Mouse (Mus musculus) hindbrain, embryonic 13.5 days (tissue): ENCODE results near the gene Atp5b. TPM values are rescaled to one million over a fixed set of nuclear protein-coding genes. Genes with fewer than 3 reads are reported as not detected.
"Not testable (repeated sequence)": the region's sequence is repeated elsewhere in the genome, so short reads cannot be mapped to it uniquely, and the experiment has no call there.

Experiments used
- ATAC-seq: fragments of 200-750 bp; cut with Nextera tagmentation; 2 replicates; pipeline ENCODE4 v1.8.0; 2017; ENCODE audit warnings: moderate TSS enrichment; ENCODE audit not compliant: low FRiP score
- H3K27ac ChIP-seq: fragments of 300-500 bp; sonication (generic); 2 replicates; pipeline ENCODE4 v1.5.1; 2015; ENCODE audit warnings: inconsistent platforms, mild to moderate bottlenecking, moderate library complexity
- H3K27me3 ChIP-seq: fragments of 300-500 bp; sonication (generic); 2 replicates; pipeline ENCODE4 v1.6.1; 2015; ENCODE audit warnings: mild to moderate bottlenecking, inconsistent platforms
- H3K36me3 ChIP-seq: fragments of 300-500 bp; sonication (generic); 2 replicates; pipeline ENCODE4 v1.6.1; 2015; ENCODE audit warnings: mild to moderate bottlenecking, inconsistent platforms
- H3K4me1 ChIP-seq: fragments of 300-500 bp; sonication (generic); replicated peaks from 2 replicates; pipeline ENCODE4 v1.6.1; 2015; ENCODE audit warnings: inconsistent platforms
- H3K4me2 ChIP-seq: fragments of 300-500 bp; sonication (generic); 2 replicates; pipeline ENCODE4 v1.6.1; 2015; ENCODE audit warnings: inconsistent platforms, mild to moderate bottlenecking, moderate library complexity
- H3K4me3 ChIP-seq: fragments of 300-500 bp; sonication (generic); 2 replicates; pipeline ENCODE4 v1.5.1; 2015; ENCODE audit warnings: mild to moderate bottlenecking, inconsistent platforms
- H3K9ac ChIP-seq: fragments of 300-500 bp; sonication (generic); 2 replicates; pipeline ENCODE4 v1.6.1; 2015; ENCODE audit warnings: mild to moderate bottlenecking, inconsistent platforms
- H3K9me3 ChIP-seq: fragments of 300-500 bp; sonication (generic); 2 replicates; pipeline ENCODE4 v1.6.1; 2016; ENCODE audit warnings: inconsistent platforms
- WGBS: fragments of 180-500 bp; shearing (Covaris S2); methylation state at CpG from one replicate; pipeline ENCODE4 v1.1.7; 2015; 5-methylcytosine and 5-hydroxymethylcytosine counted together
- polyA plus RNA-seq: library from polyadenylated mRNA; unstranded; fragments of >200 nt; fragmentation: Nextera tagmentation; extraction: Ambion mirVana; gene quantifications from 2 replicates; pipeline ENCODE4 v1.2.1, GENCODE M21; 2015

The Atp5b gene
- polyA plus RNA-seq, 1 experiment from 2014 or later, result 2,130 TPM

GRCm38 (mm10) chr10:128051589-128051988, 31.5 kb upstream of the Atp5b start:
- ATAC-seq, result no peak
- 96% methylated on average over 5 of the region's 5 CpGs for WGBS
- H3K36me3 ChIP-seq, result peaks cover 48% of the 10 kb centered on the region

GRCm38 (mm10) chr10:128052136-128052535, 30.9 kb upstream of the Atp5b start:
- not testable (repeated sequence) for H3K27ac ChIP-seq, ATAC-seq, H3K9me3 ChIP-seq, H3K27me3 ChIP-seq, H3K4me3 ChIP-seq, H3K4me1 ChIP-seq, H3K9ac ChIP-seq, H3K4me2 ChIP-seq
- WGBS, result 94% methylated on average over 1 of the region's 2 CpGs
- H3K36me3 ChIP-seq, result peaks cover 43% of the 10 kb centered on the region

More at GRCm38 (mm10) chr10:128051589-128051988, 31.5 kb upstream of the Atp5b start:
- no peaks in the 10 kb centered on the region for H3K27me3 ChIP-seq
- no peaks in the 10 kb centered on the region for H3K4me1 ChIP-seq
- H3K4me3 ChIP-seq, result no peak overlapping the region
- no peak overlapping the region for H3K27ac ChIP-seq
- no peak overlapping the region for H3K9ac ChIP-seq
- H3K4me2 ChIP-seq, result no peak overlapping the region
- H3K9me3 ChIP-seq, result no peaks in the 10 kb centered on the region

DNA sequence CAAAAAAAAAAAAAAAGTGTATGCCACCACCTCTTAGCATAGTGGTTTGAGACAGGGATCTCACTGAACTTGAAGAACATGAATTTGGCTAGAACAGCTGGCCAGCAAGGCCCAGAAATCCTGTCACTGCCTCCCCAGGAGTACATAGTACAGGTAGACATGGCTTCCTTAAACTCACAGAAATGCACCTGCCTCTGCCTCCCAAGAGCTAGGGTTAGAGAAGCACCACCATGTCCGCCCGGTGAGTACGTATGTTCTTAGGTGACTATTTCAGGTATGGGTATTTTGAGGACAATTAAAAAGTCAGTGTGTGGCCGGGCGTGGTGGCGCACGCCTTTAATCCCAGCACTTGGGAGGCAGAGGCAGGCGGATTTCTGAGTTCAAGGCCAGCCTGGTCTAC, 30.1 kb upstream of the Atp5b start:
- no peaks in the 10 kb centered on the region for H3K9me3 ChIP-seq
- no peak for ATAC-seq
- peaks cover 6% of the 10 kb centered on the region for H3K4me1 ChIP-seq
- no peak overlapping the region for H3K9ac ChIP-seq
- H3K27ac ChIP-seq, result no peak overlapping the region
- WGBS, result 94% methylated on average over 8 of the region's 8 CpGs
- H3K36me3 ChIP-seq, result peaks cover 36% of the 10 kb centered on the region
- no peaks in the 10 kb centered on the region for H3K27me3 ChIP-seq
- no peak overlapping the region for H3K4me3 ChIP-seq
- H3K4me2 ChIP-seq, result no peak overlapping the region

DNA sequence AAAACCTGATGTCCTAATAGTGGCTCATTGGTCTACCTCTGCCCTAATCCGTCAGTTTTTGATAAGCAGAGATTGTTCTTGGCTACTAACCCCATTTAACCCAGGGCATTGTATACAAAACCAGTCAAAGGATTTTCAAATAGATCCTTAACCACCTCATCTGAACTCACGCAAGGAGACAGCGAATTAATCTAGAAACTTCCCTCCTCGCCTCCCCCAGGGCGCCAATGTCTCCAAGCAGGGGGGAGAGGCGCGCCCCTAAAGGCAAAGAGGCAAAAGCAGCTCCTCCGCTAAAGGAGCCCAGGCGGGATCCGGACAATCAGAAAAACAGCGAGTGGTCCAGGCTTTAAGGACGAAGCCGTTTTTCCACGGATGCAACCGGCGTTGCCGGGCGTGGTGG, 24.9 kb upstream of the Atp5b start:
- Histone ChIP-seq H3K27ac (peak overlapping the region; percentile 99), H3K9ac (peak overlapping the region; percentile 92), H3K4me1 (peaks cover 27% of the 10 kb centered on the region), H3K4me3 (peak overlapping the region; percentile 89), H3K36me3 (no peaks in the 10 kb centered on the region), H3K27me3 (no peaks in the 10 kb centered on the region), H3K4me2 (peak overlapping the region; percentile 86), H3K9me3 (no peaks in the 10 kb centered on the region)
- peak; percentile 2; the same call in 1 of the 2 replicates for ATAC-seq
- under 1% methylated on average over 18 of the region's 18 CpGs for WGBS

- Histone ChIP-seq H3K4me3 (peak within 1 kb of the TSS; percentile 89), H3K27ac (peak within 1 kb of the TSS; percentile 99), H3K4me1 (peaks cover 27% of the 10 kb centered on the region), H3K27me3 (no peaks in the 10 kb centered on the region), H3K4me2 (peak within 1 kb of the TSS; percentile 86), H3K36me3 (peaks cover 3% of the 10 kb centered on the region), H3K9ac (peak within 1 kb of the TSS; percentile 92), H3K9me3 (no peaks in the 10 kb centered on the region)
- peak; percentile 93 for ATAC-seq
- under 1% methylated on average over 56 of the region's 72 CpGs for WGBS
Measured at GRCm38 (mm10) chr10:128058601-128059151, 24.4 kb upstream of the Atp5b start, which contains the start of gene Ptges3. Ptges3 (plus strand) TSS chr10:128058954.

- no peaks in the 10 kb centered on the region for H3K9me3 ChIP-seq
- H3K27ac ChIP-seq, result peak overlapping the region; percentile 99
- peak overlapping the region; percentile 89 for H3K4me3 ChIP-seq
- H3K9ac ChIP-seq, result peak overlapping the region; percentile 92
- WGBS, result under 1% methylated on average over 58 of the region's 62 CpGs
- peaks cover 7% of the 10 kb centered on the region for H3K36me3 ChIP-seq
- H3K4me1 ChIP-seq, result peaks cover 27% of the 10 kb centered on the region
- peak overlapping the region; percentile 86 for H3K4me2 ChIP-seq
- no peaks in the 10 kb centered on the region for H3K27me3 ChIP-seq
- ATAC-seq, result peak; percentile 64
Measured at GRCm38 (mm10) chr10:128059207-128059981, 23.7 kb upstream of the Atp5b start.

DNA sequence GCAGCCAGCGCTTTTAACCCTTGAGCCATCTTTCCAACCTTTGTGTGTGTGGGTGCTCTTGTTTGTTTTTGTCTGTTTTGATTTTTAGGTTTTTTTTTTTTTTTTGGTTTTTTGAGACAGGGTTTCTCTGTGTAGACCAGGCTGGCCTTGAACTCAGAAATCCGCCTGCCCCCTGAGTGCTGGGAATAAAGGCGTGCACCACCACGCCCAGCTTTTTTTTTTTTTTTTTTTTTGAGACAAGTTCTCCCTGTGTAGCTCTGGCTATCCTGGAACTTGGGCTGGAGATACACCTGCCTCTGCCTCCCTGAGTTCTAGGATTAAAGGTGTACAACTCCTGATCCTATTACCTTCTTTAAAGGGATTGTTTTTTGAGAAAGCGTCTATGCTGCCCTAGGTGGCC, 22.0 kb upstream of the Atp5b start:
- Histone ChIP-seq H3K27me3 (no peaks in the 10 kb centered on the region), H3K4me2 (peak overlapping the region; percentile 86), H3K9me3 (no peaks in the 10 kb centered on the region), H3K4me1 (peaks cover 27% of the 10 kb centered on the region), H3K36me3 (peaks cover 7% of the 10 kb centered on the region), H3K9ac (peak overlapping the region; percentile 92; the same call in 1 of the 2 replicates), H3K4me3 (peak overlapping the region; percentile 89; the same call in 1 of the 2 replicates), H3K27ac (no peak overlapping the region)
- WGBS, result 87% methylated on average over 5 of the region's 5 CpGs
- ATAC-seq, result no peak

GRCm38 (mm10) chr10:128062221-128062989, 20.7 kb upstream of the Atp5b start:
- no peaks in the 10 kb centered on the region for H3K27me3 ChIP-seq
- no peak overlapping the region for H3K4me3 ChIP-seq
- H3K36me3 ChIP-seq, result peaks cover 7% of the 10 kb centered on the region
- ATAC-seq, result no peak
- no peak overlapping the region for H3K27ac ChIP-seq
- no peaks in the 10 kb centered on the region for H3K9me3 ChIP-seq
- WGBS, result 98% methylated on average over 6 of the region's 6 CpGs
- no peak overlapping the region for H3K9ac ChIP-seq
- H3K4me1 ChIP-seq, result peaks cover 26% of the 10 kb centered on the region
- H3K4me2 ChIP-seq, result no peak overlapping the region

- H3K9ac ChIP-seq, result no peak overlapping the region
- ATAC-seq, result no peak
- H3K4me3 ChIP-seq, result no peak overlapping the region
- 96% methylated on average over 5 of the region's 5 CpGs for WGBS
- H3K9me3 ChIP-seq, result no peaks in the 10 kb centered on the region
- H3K27me3 ChIP-seq, result no peaks in the 10 kb centered on the region
- H3K27ac ChIP-seq, result no peak overlapping the region
- no peak overlapping the region for H3K4me2 ChIP-seq
- peaks cover 6% of the 10 kb centered on the region for H3K4me1 ChIP-seq
- peaks cover 30% of the 10 kb centered on the region for H3K36me3 ChIP-seq
Measured at GRCm38 (mm10) chr10:128066072-128066471, 17.0 kb upstream of the Atp5b start.

- WGBS, result 90% methylated on average over 4 of the region's 4 CpGs
- H3K4me2 ChIP-seq, result no peak overlapping the region
- H3K27me3 ChIP-seq, result no peaks in the 10 kb centered on the region
- no peak for ATAC-seq
- no peaks in the 10 kb centered on the region for H3K4me1 ChIP-seq
- H3K27ac ChIP-seq, result no peak overlapping the region
- peaks cover 50% of the 10 kb centered on the region for H3K36me3 ChIP-seq
- H3K4me3 ChIP-seq, result no peak overlapping the region
- no peaks in the 10 kb centered on the region for H3K9me3 ChIP-seq
- no peak overlapping the region for H3K9ac ChIP-seq
Measured at GRCm38 (mm10) chr10:128069201-128069600, 13.9 kb upstream of the Atp5b start.

DNA sequence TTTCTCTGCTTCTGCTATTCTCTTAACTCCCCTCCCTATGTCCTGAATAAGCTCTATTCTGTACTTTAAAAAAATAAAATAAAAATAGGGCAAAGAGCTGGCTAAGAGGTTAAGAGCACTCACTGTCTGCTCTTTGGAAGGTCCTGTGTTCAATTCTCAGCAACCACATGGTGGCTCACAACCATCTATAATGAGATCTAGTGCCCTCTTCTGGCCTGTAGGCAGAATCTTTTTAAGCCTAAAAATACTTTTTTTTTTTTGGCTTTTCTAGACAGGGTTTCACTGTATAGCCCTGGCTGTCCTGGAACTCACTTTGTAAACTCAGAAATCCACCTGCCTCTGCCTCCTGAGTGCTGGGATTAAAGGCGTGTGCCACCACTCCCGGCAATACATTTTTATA, 12.6 kb upstream of the Atp5b start:
- not testable (repeated sequence) for H3K27ac ChIP-seq, H3K27me3 ChIP-seq, H3K4me3 ChIP-seq, H3K4me2 ChIP-seq, ATAC-seq, H3K9ac ChIP-seq, H3K9me3 ChIP-seq, H3K4me1 ChIP-seq
- peaks cover 51% of the 10 kb centered on the region for H3K36me3 ChIP-seq
- WGBS, result 97% methylated on average over 2 of the region's 2 CpGs

DNA sequence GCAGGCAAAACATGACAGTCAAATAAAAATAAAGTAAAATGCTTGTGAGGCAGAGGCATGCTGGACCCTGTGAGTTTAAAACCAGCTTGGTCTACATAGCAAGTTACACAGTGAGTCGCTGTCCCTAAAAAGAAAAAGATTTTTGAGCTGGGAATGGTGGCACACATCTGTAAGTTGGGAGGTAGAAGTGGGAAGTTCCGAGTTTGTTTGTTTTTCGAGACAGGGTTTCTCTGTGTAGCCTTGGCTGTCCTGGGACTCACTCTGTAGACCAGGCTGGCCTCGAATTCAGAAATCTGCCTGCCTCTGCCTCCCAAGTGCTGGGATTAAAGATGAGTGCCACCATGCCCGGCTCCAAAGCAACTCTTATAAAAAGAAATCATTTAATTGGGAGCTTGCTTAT, 4.8 kb upstream of the Atp5b start:
- not testable (repeated sequence) for H3K4me3 ChIP-seq, H3K4me2 ChIP-seq, H3K27ac ChIP-seq, H3K27me3 ChIP-seq, H3K9me3 ChIP-seq, H3K9ac ChIP-seq, ATAC-seq
- WGBS, result 88% methylated on average over 5 of the region's 5 CpGs
- H3K36me3 ChIP-seq, result peaks cover 28% of the 10 kb centered on the region
- H3K4me1 ChIP-seq, result peaks cover 11% of the 10 kb centered on the region
